Comparison of ENCODE assay signal across 8 mouse cellular contexts in genomic region chr10:34096418-34096883, GRCm38 (mm10). TPM values are rescaled to one million over a fixed set of nuclear protein-coding genes. Genes with fewer than 3 reads are reported as not detected.
DNase-seq lines count a peak whose midpoint lies in the region; ATAC-seq and TF ChIP-seq lines count a peak whose summit lies in the region.

Gene Calhm5, minus strand, starts transcription at chr10:34096519.

- H3K27me3 ChIP-seq in embryonic facial prominence, embryonic 14.5 days (replicated peaks; ENCODE audit: control insufficient read depth, insufficient read depth, low read length): no peaks in the 10 kb centered on the region
- H3K27me3 ChIP-seq in heart, embryonic 13.5 days (replicated peaks): no peaks in the 10 kb centered on the region
- no peaks in the 10 kb centered on the region for H3K27me3 ChIP-seq in kidney, embryonic 16.5 days (ENCODE audit: insufficient read depth, low read length)
- H3K27me3 ChIP-seq in midbrain, postnatal 0 days (ENCODE audit: insufficient read depth, low read length): no peaks in the 10 kb centered on the region

- peak within 1 kb of the TSS; percentile 49 for H3K9ac ChIP-seq in embryonic facial prominence, embryonic 14.5 days (ENCODE audit: low read depth, low read length)
- peak within 1 kb of the TSS; percentile 78 for H3K9ac ChIP-seq in heart, embryonic 13.5 days
- H3K9ac ChIP-seq in kidney, embryonic 16.5 days (replicated peaks; ENCODE audit: low read length): peak within 1 kb of the TSS; percentile 44
- 0 out of 2 replicates have a peak within 1 kb of the TSS, but pooled peaks have one; percentile 8 for H3K9ac ChIP-seq in midbrain, postnatal 0 days (replicated peaks; ENCODE audit: low read length, poor library complexity, severe bottlenecking)

- no peaks in the 10 kb centered on the region for H3K9me3 ChIP-seq in embryonic facial prominence, embryonic 14.5 days (ENCODE audit: control insufficient read depth, low read length)
- no peaks in the 10 kb centered on the region for H3K9me3 ChIP-seq in heart, embryonic 13.5 days
- H3K9me3 ChIP-seq in kidney, embryonic 16.5 days (ENCODE audit: low read length): no peaks in the 10 kb centered on the region
- no peaks in the 10 kb centered on the region for H3K9me3 ChIP-seq in midbrain, postnatal 0 days (ENCODE audit: low read length)

- peak within 1 kb of the TSS; percentile 22 for H3K4me3 ChIP-seq in embryonic facial prominence, embryonic 14.5 days (ENCODE audit: low read depth, low read length)
- peak within 1 kb of the TSS; percentile 51 for H3K4me3 ChIP-seq in heart, embryonic 13.5 days
- H3K4me3 ChIP-seq in kidney, embryonic 16.5 days (ENCODE audit: low read length): peak within 1 kb of the TSS; percentile 32
- H3K4me3 ChIP-seq in midbrain, postnatal 0 days (ENCODE audit: low read depth, low read length): peak within 1 kb of the TSS; percentile 23

- H3K27ac ChIP-seq in embryonic facial prominence, embryonic 14.5 days (replicated peaks; ENCODE audit: low read depth, low read length): peak within 1 kb of the TSS; percentile 42; the same call in 1 of the 2 replicates
- H3K27ac ChIP-seq in heart, embryonic 13.5 days (replicated peaks): peak within 1 kb of the TSS; percentile 57
- H3K27ac ChIP-seq in kidney, embryonic 16.5 days (ENCODE audit: low read length): no peak within 1 kb of the TSS
- H3K27ac ChIP-seq in midbrain, postnatal 0 days (ENCODE audit: low read depth, low read length): peak within 1 kb of the TSS; percentile 38; the same call in 1 of the 2 replicates

- TF ChIP-seq CTCF in midbrain, postnatal 0 days (IDR thresholded peaks at IDR 0.05): peak; percentile 72

- WGBS in embryonic facial prominence, embryonic 14.5 days: 13% methylated on average over 9 of the region's 9 CpGs
- WGBS in heart, embryonic 13.5 days: 13% methylated on average over 9 of the region's 9 CpGs
- WGBS in kidney, embryonic 16.5 days: 21% methylated on average over 9 of the region's 9 CpGs
- WGBS in midbrain, postnatal 0 days: 21% methylated on average over 9 of the region's 9 CpGs

- DNase-seq in 416B (ENCODE audit: low read depth) (peak; percentile 64), adipocyte (ENCODE audit: low spot score) (peak; percentile 86), liver (peak; percentile 8)
- DNase-seq in embryonic facial prominence, embryonic 14.5 days (ENCODE audit: low spot score): peak; percentile 89
- peak; percentile 57 for DNase-seq in midbrain, postnatal 0 days (ENCODE audit: low spot score)
- peak; percentile 8 for DNase-seq in testis, postnatal 14 days (ENCODE audit: low spot score)

- H3K36me3 ChIP-seq in embryonic facial prominence, embryonic 14.5 days (ENCODE audit: control insufficient read depth, insufficient read depth, low read length): no peaks in the 10 kb centered on the region
- no peaks in the 10 kb centered on the region for H3K36me3 ChIP-seq in heart, embryonic 13.5 days
- no peaks in the 10 kb centered on the region for H3K36me3 ChIP-seq in kidney, embryonic 16.5 days (ENCODE audit: insufficient read depth, low read length)
- H3K36me3 ChIP-seq in midbrain, postnatal 0 days (ENCODE audit: insufficient read depth, low read length): no peaks in the 10 kb centered on the region

- peaks cover 11% of the 10 kb centered on the region for H3K4me1 ChIP-seq in embryonic facial prominence, embryonic 14.5 days (ENCODE audit: control insufficient read depth, insufficient read depth, low read length)
- peaks cover 20% of the 10 kb centered on the region for H3K4me1 ChIP-seq in heart, embryonic 13.5 days
- H3K4me1 ChIP-seq in kidney, embryonic 16.5 days (ENCODE audit: insufficient read depth, low read length): peaks cover 6% of the 10 kb centered on the region; the same call in 1 of the 2 replicates
- H3K4me1 ChIP-seq in midbrain, postnatal 0 days (ENCODE audit: insufficient read depth, low read length): no peaks in the 10 kb centered on the region

- ATAC-seq in embryonic facial prominence, embryonic 14.5 days (ENCODE audit: low read depth): peak; percentile 85
- ATAC-seq in heart, embryonic 13.5 days (ENCODE audit: extremely low read depth, insufficient number of reproducible peaks, low FRiP score, low TSS enrichment): no peak; the same call in 1 of the 2 replicates
- ATAC-seq in kidney, embryonic 16.5 days (ENCODE audit: low FRiP score, low TSS enrichment): peak; percentile 84
- ATAC-seq in midbrain, postnatal 0 days (ENCODE audit: low FRiP score): peak; percentile 81

- H3K4me2 ChIP-seq in embryonic facial prominence, embryonic 14.5 days (ENCODE audit: low read depth, low read length): peak within 1 kb of the TSS; percentile 39
- peak within 1 kb of the TSS; percentile 70 for H3K4me2 ChIP-seq in heart, embryonic 13.5 days
- H3K4me2 ChIP-seq in kidney, embryonic 16.5 days (replicated peaks; ENCODE audit: low read depth, low read length): peak within 1 kb of the TSS; percentile 50
- H3K4me2 ChIP-seq in midbrain, postnatal 0 days (ENCODE audit: low read depth, low read length, poor library complexity, severe bottlenecking): peak within 1 kb of the TSS; percentile 43

RNA-seq across cellular contexts. Expression of gene Calhm5, which starts in this region (rescaled TPM):
- polyA plus RNA-seq in embryonic facial prominence, embryonic 14.5 days (2014; fragmentation: Nextera tagmentation; extraction: Ambion mirVana): 1.4 TPM in 2 replicates
- polyA plus RNA-seq in heart, embryonic 13.5 days (2015; fragmentation: Nextera tagmentation; extraction: Ambion mirVana): 1.5 and 1.7 TPM in 2 replicates
- 0.46 and 0.74 TPM in 2 replicates for polyA plus RNA-seq in kidney, embryonic 16.5 days (2015; fragmentation: Nextera tagmentation; extraction: Ambion mirVana)
- 0.60 and 1.0 TPM in 2 replicates for total RNA-seq in midbrain, postnatal 0 days (2014; rRNA removed)
- 0.86 and 0.91 TPM in 2 replicates for polyA plus RNA-seq in midbrain, postnatal 0 days (2015; fragmentation: Nextera tagmentation; extraction: Ambion mirVana)

Comparison
In these comparisons a context has a peak if more than half of its experiments do, and no peak if none do; other contexts are left out.
1. Peak in ATAC-seq, H3K4me3 ChIP-seq, H3K9ac ChIP-seq and H3K4me2 ChIP-seq in kidney, embryonic 16.5 days; RNA of the gene not detected or under 1 TPM.
2. DNase-seq: peak in every context shown above with its lines; median percentile 89 in embryonic facial prominence, embryonic 14.5 days; 86 in adipocyte; 64 in 416B; 57 in midbrain, postnatal 0 days; 8 in liver; 8 in testis, postnatal 14 days.
3. H3K9ac ChIP-seq: peak in every context shown above with its lines; median percentile 78 in heart, embryonic 13.5 days; 49 in embryonic facial prominence, embryonic 14.5 days; 44 in kidney, embryonic 16.5 days; 8 in midbrain, postnatal 0 days.